Mouse (Mus musculus) thymus, adult 2 months (tissue): ENCODE measurements at regions not wholly inside any gene's neighbourhood (a gene's known extent, or its start where the extent isn't known, plus 50 kb on each side); places are given as distances from the start of the nearest gene placed in this dataset.

ENCODE experiments used
- DNase-seq: peaks from one replicate; pipeline ENCODE4 v3.0.0; 2021
- H3K27ac ChIP-seq: fragments of 200-500 bp; 2 replicates; pipeline ENCODE4 v1.5.1; 2012; ENCODE audit warnings: low read length, control low read depth; ENCODE audit not compliant: control insufficient read depth, insufficient read depth
- H3K27me3 ChIP-seq: fragments of 200-500 bp; 2 replicates; pipeline ENCODE4 v1.6.1; 2012; ENCODE audit warnings: mild to moderate bottlenecking, low read length, moderate library complexity, mixed read lengths; ENCODE audit not compliant: control insufficient read depth, insufficient read depth
- H3K36me3 ChIP-seq: fragments of 200-500 bp; 2 replicates; pipeline ENCODE4 v1.6.1; 2012; ENCODE audit warnings: mild to moderate bottlenecking, low read length, moderate library complexity; ENCODE audit not compliant: control insufficient read depth, insufficient read depth
- H3K4me1 ChIP-seq: fragments of 200-500 bp; replicated peaks from 2 replicates; pipeline ENCODE4 v1.6.1; 2012; ENCODE audit warnings: low read length; ENCODE audit not compliant: control insufficient read depth, insufficient read depth
- H3K4me3 ChIP-seq: fragments of 200-500 bp; 2 replicates; pipeline ENCODE4 v1.5.1; 2012; ENCODE audit warnings: mild to moderate bottlenecking, low read length, control low read depth, moderate library complexity; ENCODE audit not compliant: control insufficient read depth, insufficient read depth
- CTCF ChIP-seq: fragments of 200-500 bp; IDR thresholded peaks from 2 replicates; pipeline ENCODE4 v1.5.1; 2012; ENCODE audit warnings: mild to moderate bottlenecking, control low read depth, low read length, moderate library complexity, borderline replicate concordance; ENCODE audit not compliant: control insufficient read depth, poor library complexity, insufficient read depth; ENCODE audit errors: extremely low read depth
- POLR2A ChIP-seq: fragments of 200-500 bp; IDR thresholded peaks from 2 replicates; pipeline ENCODE4 v1.6.1; 2012; ENCODE audit warnings: mild to moderate bottlenecking, low read length, control low read depth, moderate library complexity; ENCODE audit not compliant: control insufficient read depth, poor library complexity, insufficient read depth; ENCODE audit errors: extremely low read depth
- whole genome bisulfite sequencing: fragments of 180-500 bp; shearing (Covaris S2); methylation state at CpG from one replicate; pipeline ENCODE4 v1.1.7; 2018; 5-methylcytosine and 5-hydroxymethylcytosine counted together

DNA sequence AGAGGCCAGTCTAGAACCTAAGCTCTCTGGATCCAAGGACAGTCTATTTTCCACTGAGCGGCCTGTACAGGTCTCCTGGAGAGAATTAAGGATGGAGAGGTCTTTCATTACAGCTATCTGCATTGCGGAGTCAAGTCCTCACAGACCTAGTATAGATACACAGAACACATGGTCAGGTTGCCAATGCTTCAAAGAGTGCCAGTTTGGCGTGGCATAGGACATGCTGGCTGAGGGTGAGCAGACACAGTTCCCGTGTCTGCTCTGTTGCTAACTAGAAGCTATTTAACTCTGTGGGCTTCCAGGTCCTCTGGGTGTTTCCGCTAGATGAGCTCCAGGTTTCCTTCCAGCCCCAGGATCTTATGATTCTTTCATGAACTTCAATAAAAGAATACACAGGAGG is 169.0 kb upstream of the Igfbp7 start:
- no peak for TF ChIP-seq POLR2A
- TF ChIP-seq CTCF, result no peak

GRCm38 (mm10) chr5:77575780-77576179 is 167.9 kb upstream of the Igfbp7 start:
- no peak for DNase-seq
- no peak overlapping the region for H3K27ac ChIP-seq
- WGBS, result 90% methylated on average over 8 of the region's 8 CpGs
- TF ChIP-seq CTCF (no peak), POLR2A (no peak)
- no peaks in the 10 kb centered on the region for H3K36me3 ChIP-seq
- H3K27me3 ChIP-seq, result no peaks in the 10 kb centered on the region
- no peaks in the 10 kb centered on the region for H3K4me1 ChIP-seq
- H3K4me3 ChIP-seq, result no peak overlapping the region

More for the DNA sequence above, 169.0 kb upstream of the Igfbp7 start:
- H3K4me1 ChIP-seq, result no peaks in the 10 kb centered on the region
- no peaks in the 10 kb centered on the region for H3K36me3 ChIP-seq
- H3K27ac ChIP-seq, result no peak overlapping the region
- no peak overlapping the region for H3K4me3 ChIP-seq
- no peak for DNase-seq
- WGBS, result 90% methylated on average over 5 of the region's 5 CpGs
- H3K27me3 ChIP-seq, result no peaks in the 10 kb centered on the region

DNA sequence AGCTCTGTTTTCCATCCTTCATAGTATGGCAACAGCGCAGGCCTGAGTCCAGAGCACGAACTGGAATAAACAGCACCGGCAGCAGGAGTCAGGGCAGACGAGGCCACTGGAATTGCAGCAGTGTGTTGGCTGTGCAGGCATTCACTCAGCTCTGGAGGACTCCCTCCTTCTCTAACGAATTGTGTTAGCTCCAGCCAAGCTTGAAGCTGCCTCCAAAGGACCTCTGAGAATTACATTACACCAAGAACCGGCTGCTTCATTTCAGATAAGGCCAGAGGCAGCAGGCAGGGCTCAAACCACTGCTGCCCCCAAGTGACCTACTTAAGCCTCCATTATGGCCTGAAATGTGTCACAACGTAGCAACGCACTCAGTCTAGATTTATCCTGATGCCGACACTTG is 162.5 kb upstream of the Igfbp7 start:
- Histone ChIP-seq H3K4me1 (no peaks in the 10 kb centered on the region), H3K27me3 (no peaks in the 10 kb centered on the region), H3K4me3 (no peak overlapping the region), H3K27ac (no peak overlapping the region), H3K36me3 (no peaks in the 10 kb centered on the region)
- TF ChIP-seq CTCF (no peak), POLR2A (no peak)
- 87% methylated on average over 9 of the region's 9 CpGs for WGBS
- DNase-seq, result no peak

- no peak for DNase-seq
These were observed 160.3 kb upstream of the Igfbp7 start for GRCm38 (mm10) chr5:77568121-77568520.

DNA sequence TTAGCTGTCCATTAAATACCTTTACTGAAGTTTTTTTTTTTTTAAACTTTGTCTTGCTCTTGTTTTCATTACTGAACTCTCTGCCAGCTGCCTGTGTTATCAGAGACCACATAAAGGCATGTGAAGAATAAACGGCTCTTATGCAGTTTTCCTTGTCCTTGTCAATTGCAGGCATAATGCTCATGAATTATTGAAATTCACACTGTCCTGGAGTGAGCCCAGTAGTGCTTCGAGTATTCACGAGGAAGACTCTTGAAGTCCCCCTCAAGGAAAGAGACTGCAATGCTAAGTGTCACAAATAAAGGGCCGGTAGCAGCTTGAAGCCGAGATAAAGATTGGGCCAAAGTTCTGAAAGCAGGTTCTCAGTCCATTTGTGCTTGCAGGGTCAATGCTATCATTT is 144.7 kb upstream of the Igfbp7 start:
- no peak overlapping the region for H3K4me3 ChIP-seq
- WGBS, result 87% methylated on average over 5 of the region's 5 CpGs
- H3K4me1 ChIP-seq, result no peaks in the 10 kb centered on the region
- H3K27ac ChIP-seq, result no peak overlapping the region
- no peak for DNase-seq
- no peak for TF ChIP-seq POLR2A
- no peak for TF ChIP-seq CTCF
- H3K27me3 ChIP-seq, result no peaks in the 10 kb centered on the region
- no peaks in the 10 kb centered on the region for H3K36me3 ChIP-seq

More at GRCm38 (mm10) chr5:77568121-77568520, 160.3 kb upstream of the Igfbp7 start:
- no peaks in the 10 kb centered on the region for H3K36me3 ChIP-seq
- H3K27ac ChIP-seq, result no peak overlapping the region
- no peak overlapping the region for H3K4me3 ChIP-seq
- TF ChIP-seq POLR2A (no peak), CTCF (no peak)
- H3K27me3 ChIP-seq, result no peaks in the 10 kb centered on the region
- no peaks in the 10 kb centered on the region for H3K4me1 ChIP-seq
- WGBS, result 80% methylated on average over 5 of the region's 5 CpGs

- DNase-seq, result no peak
- Histone ChIP-seq H3K4me1 (no peaks in the 10 kb centered on the region), H3K27me3 (no peaks in the 10 kb centered on the region), H3K36me3 (no peaks in the 10 kb centered on the region), H3K4me3 (no peak overlapping the region), H3K27ac (no peak overlapping the region)
- TF ChIP-seq POLR2A, result no peak
- no peak for TF ChIP-seq CTCF
- WGBS, result 89% methylated on average over 7 of the region's 7 CpGs
These were observed 144.2 kb upstream of the Igfbp7 start for GRCm38 (mm10) chr5:77552081-77552480.

- WGBS, result 83% methylated on average over 13 of the region's 13 CpGs
- H3K36me3 ChIP-seq, result no peaks in the 10 kb centered on the region
- no peaks in the 10 kb centered on the region for H3K27me3 ChIP-seq
These were observed 138.3 kb upstream of the Igfbp7 start for GRCm38 (mm10) chr5:77546001-77546620.

More at GRCm38 (mm10) chr5:77546001-77546620, 138.3 kb upstream of the Igfbp7 start:
- TF ChIP-seq POLR2A, result no peak
- no peak for TF ChIP-seq CTCF
- no peak for DNase-seq
- Histone ChIP-seq H3K4me1 (no peaks in the 10 kb centered on the region), H3K4me3 (no peak overlapping the region), H3K27ac (no peak overlapping the region)
